Mouse (Mus musculus) small intestine, adult 2 months (tissue): Measurements from ENCODE around the gene Lhfpl2.

ENCODE experiments used
- CTCF ChIP-seq: fragments of 200-500 bp; IDR thresholded peaks from 2 replicates; pipeline ENCODE4 v1.5.1; 2012; ENCODE audit warnings: low read depth, mild to moderate bottlenecking, control low read depth, inconsistent platforms, low read length, moderate library complexity, mixed read lengths; ENCODE audit not compliant: insufficient replicate concordance, insufficient read length; ENCODE audit errors: extremely low read depth
- POLR2A ChIP-seq: fragments of 200-500 bp; IDR thresholded peaks from 2 replicates; pipeline ENCODE4 v1.6.1; 2012; ENCODE audit warnings: low read depth, mild to moderate bottlenecking, control low read depth, inconsistent platforms, low read length, moderate library complexity

DNA sequence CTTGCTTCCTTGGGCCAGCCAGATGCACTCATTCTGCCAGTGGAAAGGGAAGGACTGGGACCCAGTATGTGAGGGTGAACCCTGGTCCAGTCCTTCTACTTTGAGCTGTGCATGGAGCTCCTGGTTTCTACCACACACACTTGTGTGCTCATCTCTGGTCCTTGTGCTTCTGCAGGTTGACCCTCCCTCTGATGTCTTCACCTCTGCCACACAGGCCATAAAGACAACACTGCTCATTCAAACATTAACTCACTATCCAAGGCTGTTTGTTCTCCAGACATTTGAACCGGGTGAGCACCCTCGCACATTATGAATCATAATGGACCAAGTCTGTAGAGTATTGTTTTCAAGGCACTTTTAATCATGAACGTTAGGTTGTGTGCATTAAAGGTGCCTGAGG lies 37.0 kb downstream of the Lhfpl2 start:
- TF ChIP-seq CTCF (no peak), POLR2A (no peak)
